Mouse (Mus musculus) layer of hippocampus, postnatal 25 days (tissue): ENCODE data around the gene Irgq. TPM values are rescaled to one million over a fixed set of nuclear protein-coding genes. Genes with fewer than 3 reads are reported as not detected.
A peak's percentile ranks its signal among the peaks of the same experiment; 100 is the strongest.

Experiments
- DNase-seq, 2 experiments: peaks; one replicate each; pipeline ENCODE4 v3.0.0; 2022; ENCODE audit warnings: mixed read lengths in 2 of 2, low spot score in 1 of 2; ENCODE audit errors: extremely low spot score in 1 of 2
- total RNA-seq, 2 experiments: library from RNA; stranded (reverse); gene quantifications; 2 replicates each; pipeline ENCODE4 v1.2.3; 2021

Gene Irgq
- total RNA-seq, 2 experiments from 2014 or later: 69.0 to 71.9 TPM

- no peak for DNase-seq
Observed at GRCm38 (mm10) chr7:24544506-24544905, 14.0 kb downstream of the Irgq start.

DNA sequence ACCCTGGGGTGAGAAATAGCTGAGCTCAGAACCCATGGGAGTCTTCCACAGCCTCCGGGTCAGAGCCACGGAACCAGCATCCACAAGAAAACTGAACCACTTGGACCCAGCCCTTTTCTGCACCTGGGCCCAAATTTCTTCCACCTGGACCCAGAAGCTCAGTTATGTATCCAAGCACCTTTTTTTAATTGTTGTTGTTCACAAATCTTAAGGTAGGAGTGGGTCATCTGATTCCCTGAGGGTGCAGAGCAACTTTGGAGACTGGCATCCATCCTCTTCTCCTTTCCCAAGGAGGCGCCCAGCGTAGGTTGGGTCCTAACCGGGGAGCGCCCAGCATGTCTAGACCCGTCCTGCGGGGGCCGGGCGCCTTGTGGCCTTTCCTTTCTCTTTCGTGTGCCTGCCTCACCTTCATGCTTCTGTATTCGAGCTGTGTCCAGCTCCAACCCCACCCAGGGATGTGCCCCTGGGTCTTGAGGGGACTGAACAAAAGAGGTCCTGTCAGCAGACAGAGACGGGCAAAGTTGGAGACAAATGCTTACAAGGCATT is 15.7 kb downstream of the Irgq start, which contains the start of the genes Pinlyp and Xrcc1:
Gene Pinlyp, minus strand, starts transcription at position 51 of the 547 bp plus-strand sequence.
Gene Xrcc1, plus strand, starts transcription at position 222 of the 547 bp plus-strand sequence.
- no peak for DNase-seq

DNA sequence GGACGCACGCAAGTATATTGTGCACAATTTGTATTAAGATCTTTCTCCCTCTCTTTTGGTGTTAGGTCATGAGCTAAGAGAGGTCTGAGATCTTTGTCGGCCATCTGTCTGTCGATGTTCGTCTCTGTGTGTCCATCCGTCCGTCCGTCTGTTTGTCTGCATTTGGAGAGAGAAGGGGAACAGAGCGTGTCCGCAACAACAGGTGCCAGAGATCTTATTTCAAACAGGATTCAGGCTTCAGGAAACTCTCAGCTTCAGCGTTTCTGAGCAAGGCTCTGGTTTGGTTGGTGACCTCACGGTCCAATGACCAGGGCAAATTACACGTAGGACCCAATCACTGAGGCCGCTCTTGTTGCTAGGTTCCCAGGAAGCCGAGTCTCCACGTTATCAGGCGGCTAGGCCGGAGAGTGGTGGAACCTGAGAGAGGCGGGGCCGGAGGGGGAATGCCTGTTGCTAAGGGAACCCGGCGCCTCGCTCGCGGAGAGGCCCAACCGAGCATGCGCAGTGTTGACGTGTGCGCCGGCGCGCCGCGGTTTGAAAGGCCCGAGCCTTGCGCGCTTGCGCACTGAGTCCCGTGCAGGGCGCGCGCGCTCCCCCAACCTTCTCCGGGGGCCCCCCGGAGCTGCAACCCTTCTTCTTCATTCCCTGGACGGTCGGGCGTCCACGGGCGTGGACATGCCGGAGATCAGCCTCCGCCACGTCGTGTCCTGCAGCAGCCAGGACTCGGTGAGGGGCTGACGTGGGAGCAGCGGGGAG is 16.3 kb downstream of the Irgq start:
- DNase-seq: peak; percentile 95 to 96

- no peak for DNase-seq
Observed at GRCm38 (mm10) chr7:24547534-24548036, 17.1 kb downstream of the Irgq start.

DNA sequence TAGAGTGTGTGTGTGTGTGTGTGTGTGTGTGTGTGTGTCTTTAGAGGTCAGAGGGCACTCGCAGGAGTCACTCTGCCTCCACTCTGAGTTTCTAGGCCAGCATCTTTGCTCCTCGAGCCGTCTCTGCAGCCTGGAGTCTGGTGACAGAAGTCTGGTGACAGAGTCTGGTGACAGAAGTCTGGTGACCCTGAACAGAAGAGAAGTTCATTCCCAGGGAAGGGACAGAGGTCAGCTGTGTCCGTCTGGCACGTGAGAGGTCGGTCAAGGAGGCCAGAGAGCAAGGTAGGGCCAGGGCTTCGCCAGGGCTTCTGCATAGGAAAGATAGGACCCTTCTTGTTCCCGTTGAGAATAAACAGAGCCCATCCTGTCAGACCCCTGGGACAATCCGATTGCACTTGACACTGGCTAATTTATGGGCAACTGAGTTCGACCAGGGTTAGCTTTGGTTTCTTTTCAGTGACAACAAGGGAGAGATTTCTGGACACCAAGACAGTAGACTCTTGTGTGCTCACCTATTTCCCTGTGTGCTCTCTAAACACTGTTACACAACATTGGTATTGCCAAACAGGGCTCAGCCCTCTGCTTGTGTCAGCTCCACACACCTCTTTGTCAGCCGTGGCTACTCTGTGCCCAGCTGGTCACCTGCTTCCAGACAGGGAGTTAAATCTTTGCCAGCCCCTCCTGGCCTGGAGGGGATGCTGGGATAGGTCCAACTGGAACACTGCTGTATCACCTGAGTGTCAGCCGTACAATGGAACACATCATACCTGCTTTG is 21.7 kb downstream of the Irgq start:
- DNase-seq: no peak

DNA sequence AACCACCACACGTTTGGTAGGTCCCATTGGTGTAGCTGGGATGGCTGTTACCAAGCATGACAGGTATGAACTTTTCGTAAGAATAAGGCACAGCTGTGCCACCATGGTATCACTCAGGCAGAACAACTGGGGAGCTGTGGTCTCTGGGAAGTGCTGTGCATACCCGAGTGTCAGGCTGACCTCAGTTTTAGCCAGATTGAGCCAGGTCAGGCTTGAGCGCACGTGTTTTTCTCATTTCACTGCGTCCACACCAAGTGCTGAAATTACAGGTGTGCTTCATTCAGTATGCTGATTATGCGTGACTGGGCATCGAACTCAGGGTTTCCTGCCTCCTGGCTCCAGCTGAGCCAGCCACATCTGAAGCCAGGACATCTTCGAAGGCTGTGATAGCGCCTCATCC is 25.3 kb downstream of the Irgq start:
- DNase-seq: no peak

DNA sequence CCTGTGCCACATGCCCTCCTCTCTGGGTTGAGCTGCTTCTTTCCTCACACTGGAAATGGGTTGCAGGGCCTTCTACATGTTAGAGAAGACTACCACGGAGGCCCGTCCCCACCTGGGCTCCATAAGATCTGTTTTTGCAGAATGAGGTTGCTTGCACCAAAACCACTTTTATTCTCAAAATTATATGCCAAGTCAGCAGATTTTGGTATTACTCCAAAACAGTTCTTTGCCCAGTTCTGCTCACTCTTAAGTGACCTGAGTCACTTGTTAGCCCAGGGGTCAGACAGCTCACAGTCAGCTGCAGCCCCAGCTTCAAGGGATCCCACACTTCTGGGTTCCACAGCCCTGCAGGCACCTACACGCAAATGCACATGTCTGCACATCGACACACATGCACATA is 31.0 kb downstream of the Irgq start:
- no peak for DNase-seq

DNA sequence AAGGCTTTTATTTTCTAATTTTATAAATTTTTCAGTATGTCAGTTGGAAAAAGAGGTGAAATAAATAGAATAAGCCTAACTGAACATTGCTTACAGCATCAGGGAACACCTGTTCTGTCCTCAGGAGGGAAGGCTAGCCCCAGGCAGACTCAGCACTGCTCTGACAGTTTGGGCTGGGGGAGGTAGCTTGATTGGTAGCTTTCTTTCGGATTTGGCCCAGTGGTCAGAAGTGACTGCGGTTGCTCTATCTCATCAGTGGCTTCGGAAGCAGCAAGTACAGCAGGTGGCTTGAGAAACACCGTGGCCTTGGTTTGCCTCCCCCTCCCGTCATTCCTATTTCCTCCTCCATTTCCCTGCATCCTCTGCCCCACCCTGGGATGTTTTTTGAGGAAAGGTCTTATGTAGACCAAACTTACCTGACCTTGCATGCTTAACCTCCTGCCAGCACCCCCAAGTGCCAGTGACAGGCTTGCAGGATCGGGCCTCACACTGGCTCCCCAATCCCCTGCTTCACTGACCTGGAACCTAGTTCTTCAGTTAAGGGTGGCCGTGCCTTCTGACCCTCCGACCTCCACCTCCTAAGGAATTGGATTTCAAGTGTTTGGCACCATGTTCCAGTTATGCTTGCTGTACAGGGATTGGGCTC is 32.8 kb downstream of the Irgq start:
- no peak for DNase-seq

DNA sequence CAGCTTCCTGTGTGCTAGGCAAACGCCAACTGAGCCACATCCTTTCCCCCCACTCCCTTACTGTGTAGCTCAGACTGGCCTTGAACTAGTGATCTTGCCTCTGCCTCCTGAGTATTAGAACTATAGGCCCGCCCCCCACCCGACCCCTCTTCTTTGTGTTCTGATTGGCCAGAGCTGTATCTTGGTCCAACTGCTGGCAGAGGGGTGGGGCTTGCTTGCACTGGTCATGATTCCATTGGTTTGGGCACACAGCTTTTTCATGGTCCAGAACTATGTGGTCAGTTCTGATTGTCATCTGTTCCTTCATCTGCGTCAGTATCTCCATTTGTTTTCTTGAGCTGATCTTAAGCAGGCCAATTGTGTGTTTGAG is 33.3 kb downstream of the Irgq start:
- no peak for DNase-seq

GRCm38 (mm10) chr7:24564607-24565265 is 34.2 kb downstream of the Irgq start:
- DNase-seq: peak; percentile 34 to 79

- no peak for DNase-seq
Observed at GRCm38 (mm10) chr7:24565627-24566026, 35.1 kb downstream of the Irgq start.

GRCm38 (mm10) chr7:24566206-24566605 is 35.7 kb downstream of the Irgq start:
- no peak for DNase-seq

DNA sequence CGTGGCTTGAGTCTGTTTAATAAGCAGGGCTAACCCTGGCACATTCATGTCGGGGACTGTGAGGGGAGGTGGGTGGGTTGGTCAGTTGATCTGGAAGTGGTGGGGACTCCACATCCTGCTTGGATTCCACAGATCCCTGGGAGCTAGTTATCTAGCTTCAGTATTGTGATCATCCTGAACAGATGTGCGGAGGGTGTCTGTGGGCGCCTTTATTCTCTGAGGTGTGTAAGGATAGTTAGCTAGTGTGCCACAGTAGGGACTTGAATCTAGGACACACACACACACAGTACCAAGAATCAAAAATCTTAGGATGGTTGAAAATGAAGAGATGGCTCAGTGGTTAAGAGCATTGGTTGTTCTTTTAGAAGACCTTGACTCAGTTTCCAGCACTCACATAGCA is 38.0 kb downstream of the Irgq start:
- no peak for DNase-seq

- DNase-seq: no peak
Observed at GRCm38 (mm10) chr7:24571071-24571470, 40.6 kb downstream of the Irgq start.

GRCm38 (mm10) chr7:24572455-24572854 is 42.0 kb downstream of the Irgq start:
- no peak for DNase-seq

- DNase-seq: no peak
Observed at GRCm38 (mm10) chr7:24574224-24574796, 43.8 kb downstream of the Irgq start.

DNA sequence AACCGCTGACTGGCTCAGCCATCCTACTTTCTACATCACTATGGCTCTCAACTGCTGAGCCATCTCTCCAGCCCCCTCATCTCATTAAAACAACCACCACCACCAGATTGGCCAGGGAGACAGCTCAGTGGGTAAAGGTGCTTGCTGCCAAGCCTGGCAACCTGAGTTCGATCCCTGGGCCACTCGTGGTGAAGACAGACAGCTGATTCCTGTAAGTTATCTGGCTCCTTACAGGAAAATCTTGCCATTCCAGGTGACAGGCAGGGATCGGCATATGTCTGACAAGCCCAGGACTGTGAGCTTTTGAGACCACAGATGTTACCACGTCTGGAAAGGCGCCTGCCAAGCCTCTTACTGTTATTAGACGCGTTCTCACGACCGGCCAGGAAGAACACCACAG is 47.3 kb downstream of the Irgq start:
- DNase-seq: no peak

DNA sequence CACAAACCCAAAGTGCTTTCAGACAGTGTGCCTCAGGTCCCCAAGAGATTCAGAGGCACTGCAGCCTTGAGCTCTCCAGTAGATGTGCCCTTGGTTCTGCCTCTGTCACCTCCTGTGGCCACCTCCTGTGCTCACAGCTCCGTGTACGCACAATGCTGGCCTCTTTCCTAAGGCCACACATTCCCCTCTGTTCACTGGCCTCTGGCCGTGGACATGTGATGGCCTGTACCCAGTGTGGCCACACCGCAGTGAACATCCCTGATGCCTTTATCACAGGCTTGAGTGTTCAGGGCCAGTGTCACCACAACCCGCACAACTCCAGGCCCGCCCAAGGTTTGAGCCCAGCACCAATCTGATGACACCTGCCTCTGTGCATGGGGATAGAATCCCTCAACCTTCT is 54.4 kb downstream of the Irgq start:
- DNase-seq: no peak

- DNase-seq: no peak
Observed at GRCm38 (mm10) chr7:24585995-24586394, 55.5 kb downstream of the Irgq start.

GRCm38 (mm10) chr7:24586828-24587227 is 56.3 kb downstream of the Irgq start:
- no peak for DNase-seq
